Mouse (Mus musculus) CH12.LX (cell line): ENCODE data around the gene Pfkfb2.

Experiments
- CTCF ChIP-seq, 2 experiments: IDR thresholded peaks in 1 of 2; conservative IDR thresholded peaks in 1 of 2; 2 replicates each; pipeline ENCODE4 v1.5.1; 2011 to 2012; ENCODE audit warnings: low read depth in 2 of 2, low read length in 2 of 2, improper control_type of control experiment in 1 of 2, inconsistent platforms in 1 of 2, mild to moderate bottlenecking in 1 of 2, moderate library complexity in 1 of 2
- E2F4 ChIP-seq: IDR thresholded peaks from 2 replicates; pipeline ENCODE4 v1.6.1; 2011; ENCODE audit warnings: low read depth, low read length, improper control_type of control experiment; ENCODE audit not compliant: insufficient replicate concordance
- EP300 ChIP-seq: IDR thresholded peaks from 2 replicates; pipeline ENCODE4 v1.6.1; 2011; ENCODE audit warnings: low read length, improper control_type of control experiment
- HCFC1 ChIP-seq: IDR thresholded peaks from 2 replicates; pipeline ENCODE4 v1.6.1; 2012; ENCODE audit warnings: low read depth, mild to moderate bottlenecking, inconsistent platforms, low read length, improper control_type of control experiment
- JUND ChIP-seq: conservative IDR thresholded peaks from 2 replicates; pipeline ENCODE4 v1.6.1; 2011; ENCODE audit warnings: low read depth, low read length, improper control_type of control experiment
- MAX ChIP-seq: IDR thresholded peaks from 2 replicates; pipeline ENCODE4 v1.6.1; 2011; ENCODE audit warnings: low read length, improper control_type of control experiment
- MEF2A ChIP-seq: IDR thresholded peaks from 2 replicates; pipeline ENCODE4 v1.6.1; 2014; ENCODE audit warnings: low read depth, mild to moderate bottlenecking, inconsistent platforms, low read length, improper control_type of control experiment, borderline replicate concordance
- NRF1 ChIP-seq: IDR thresholded peaks from 2 replicates; pipeline ENCODE4 v1.6.1; 2014; ENCODE audit warnings: low read depth, mild to moderate bottlenecking, inconsistent platforms, low read length, improper control_type of control experiment, moderate library complexity
- POLR2A ChIP-seq: IDR thresholded peaks from 2 replicates; pipeline ENCODE4 v1.6.1; 2011; ENCODE audit warnings: low read depth, mild to moderate bottlenecking, improper control_type of control experiment, low read length
- TCF12 ChIP-seq: IDR thresholded peaks from 2 replicates; pipeline ENCODE4 v1.6.1; 2014; ENCODE audit warnings: low read depth, mild to moderate bottlenecking, inconsistent platforms, low read length, improper control_type of control experiment
- USF1 ChIP-seq: IDR thresholded peaks from 2 replicates; pipeline ENCODE4 v1.6.1; 2014; ENCODE audit warnings: low read depth, mild to moderate bottlenecking, inconsistent platforms, low read length, improper control_type of control experiment

GRCm38 (mm10) chr1:130703613-130704012, 25.4 kb downstream of the Pfkfb2 start:
- no peak for TF ChIP-seq TCF12
- TF ChIP-seq E2F4 = no peak
- no peak for TF ChIP-seq JUND
- no peak for TF ChIP-seq MEF2A
- no peak for TF ChIP-seq USF1
- no peak for TF ChIP-seq MAX
- no peak for TF ChIP-seq CTCF (conservative IDR thresholded peaks at IDR 0.05 in 1 of 2, IDR thresholded peaks at IDR 0.05 in 1 of 2; ENCODE audit: low read depth in 2 of 2, low read length in 2 of 2)
- no peak for TF ChIP-seq EP300
- TF ChIP-seq POLR2A = no peak
- TF ChIP-seq NRF1 = no peak
- no peak for TF ChIP-seq HCFC1
